Mouse (Mus musculus): Measurements from ENCODE around the gene Fam71f1.
"Not testable (repeated sequence)": the region's sequence is repeated elsewhere in the genome, so short reads cannot be mapped to it uniquely, and the experiment has no call there.

The Fam71f1 gene

DNA sequence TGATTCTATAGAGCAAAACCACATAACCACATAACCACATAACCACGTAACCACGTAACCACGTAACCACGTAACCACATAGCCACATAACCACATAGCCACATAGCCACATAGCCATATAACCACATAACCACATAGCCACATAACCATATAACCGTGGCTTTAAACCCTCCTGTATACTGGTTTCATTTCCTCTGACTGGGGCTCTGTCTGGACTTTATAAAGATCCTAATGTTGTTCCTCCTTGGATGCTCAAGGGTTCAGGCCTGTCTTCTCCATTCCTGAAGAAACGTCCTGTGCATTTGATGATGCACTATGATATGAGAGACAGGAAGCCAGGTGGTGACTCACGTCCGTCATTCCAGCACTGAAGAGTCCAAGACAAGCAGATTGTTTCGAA is 8.0 kb downstream of the Fam71f1 start:
- DNase-seq (ENCODE audit: low spot score in 2 of 2): no peak

DNA sequence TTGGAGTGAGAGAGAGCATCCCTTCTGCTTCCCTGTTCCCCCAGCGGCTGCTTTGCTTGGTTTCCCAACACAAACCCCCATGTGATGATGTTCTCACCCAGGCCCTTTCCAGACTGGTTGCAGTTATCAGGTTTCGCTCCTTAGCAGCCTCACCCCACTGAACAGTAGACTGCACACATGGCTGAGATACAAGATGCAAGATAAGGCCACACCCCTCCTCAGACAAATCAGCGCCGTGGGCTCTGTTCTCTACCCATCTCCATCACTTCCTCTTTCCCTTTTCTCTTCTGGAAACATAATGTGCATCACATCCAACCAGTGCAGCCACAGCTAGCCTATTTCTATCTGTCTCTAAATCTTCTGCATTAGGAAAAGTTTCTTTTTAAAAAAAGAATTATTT is 10.6 kb downstream of the Fam71f1 start:
- DNase-seq (ENCODE audit: low spot score in 2 of 2): no peak

- not testable (repeated sequence) for DNase-seq (ENCODE audit: low spot score in 2 of 2)
Observed at GRCm38 (mm10) chr6:29346512-29346911, 27.6 kb downstream of the Fam71f1 start.

DNA sequence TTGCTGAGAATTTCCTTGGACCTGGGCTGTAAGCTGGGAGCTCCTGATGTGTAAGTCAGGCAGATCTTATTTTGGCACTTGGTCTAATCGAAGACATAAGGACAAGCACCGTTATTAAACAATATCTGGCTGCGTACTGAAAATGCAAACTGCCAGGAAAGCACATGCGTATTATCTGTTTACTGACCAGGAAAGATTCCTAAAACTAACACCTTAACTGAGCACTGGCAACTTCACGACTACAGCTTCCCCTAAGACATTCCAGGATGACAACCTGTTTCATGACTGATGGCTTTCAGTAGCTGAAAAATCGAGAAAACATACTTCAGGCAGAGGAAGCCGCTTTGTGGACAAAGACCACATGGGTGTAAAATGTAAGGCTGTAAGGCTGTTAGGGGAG is 28.2 kb downstream of the Fam71f1 start:
- no peak for DNase-seq (ENCODE audit: low spot score in 2 of 2)

DNA sequence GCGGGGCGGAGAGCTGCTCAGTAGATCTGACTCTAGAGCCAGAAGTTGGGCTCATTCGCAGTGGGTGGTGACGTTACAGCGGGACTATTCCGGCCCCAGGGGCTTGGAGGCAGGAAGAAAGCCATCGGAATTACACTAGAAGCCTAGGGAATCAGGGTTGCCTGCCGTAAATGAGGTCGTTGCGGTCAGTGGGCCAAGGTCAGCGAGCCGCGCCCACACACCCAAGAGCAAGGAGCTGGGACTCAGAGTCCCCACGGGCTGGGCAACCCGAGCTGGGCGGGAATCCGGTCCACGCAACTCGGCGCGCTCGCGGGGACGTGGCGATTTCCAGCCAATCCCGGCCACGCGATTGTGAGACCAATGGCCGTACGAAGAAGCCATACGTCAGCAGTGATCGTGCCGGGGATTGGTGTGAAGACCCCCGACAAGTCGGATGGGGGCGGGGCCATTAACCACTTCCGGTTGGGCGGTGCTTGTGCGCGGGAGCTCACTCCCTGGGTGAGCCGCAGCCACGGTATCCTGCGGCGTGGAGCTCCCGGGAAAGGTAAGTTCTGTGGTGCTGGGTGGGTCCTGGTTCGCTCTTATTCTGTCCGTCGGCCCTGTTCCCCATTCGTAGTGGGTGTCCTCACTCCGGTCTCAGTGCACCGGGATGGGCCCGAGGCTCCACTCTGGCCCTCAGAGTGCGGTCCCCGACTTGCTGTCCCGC is 28.9 kb downstream of the Fam71f1 start, which contains the start of gene Calu:
Gene Calu (plus strand): TSS at position 405 of the 706 bp plus-strand sequence.
- DNase-seq (ENCODE audit: low spot score in 2 of 2): peak; percentile 98 to 99

- DNase-seq (ENCODE audit: low spot score in 2 of 2): no peak
Observed at GRCm38 (mm10) chr6:29348371-29348724, 29.4 kb downstream of the Fam71f1 start.

DNA sequence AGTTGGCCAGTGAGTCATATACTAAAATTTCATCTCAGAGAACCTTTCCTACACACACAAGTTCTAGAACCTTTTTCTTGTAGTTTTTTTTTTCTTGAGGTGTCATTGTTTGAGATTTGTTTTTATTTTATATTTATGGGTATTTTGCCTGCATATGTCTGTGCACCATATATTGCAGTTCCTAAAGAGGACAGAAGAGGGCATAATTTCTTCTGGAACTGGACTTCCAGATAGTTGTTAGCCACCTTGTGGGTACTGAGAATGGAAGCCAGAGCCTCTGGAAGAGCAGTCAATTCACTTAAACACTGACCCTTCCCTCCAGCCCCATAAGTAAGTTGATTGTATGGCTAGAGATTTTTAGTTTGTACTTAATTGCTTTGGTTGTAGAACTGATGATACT is 32.7 kb downstream of the Fam71f1 start:
- no peak for DNase-seq (ENCODE audit: low spot score in 2 of 2)

- no peak for DNase-seq (ENCODE audit: low spot score in 2 of 2)
Observed at GRCm38 (mm10) chr6:29352816-29353215, 33.9 kb downstream of the Fam71f1 start.

DNA sequence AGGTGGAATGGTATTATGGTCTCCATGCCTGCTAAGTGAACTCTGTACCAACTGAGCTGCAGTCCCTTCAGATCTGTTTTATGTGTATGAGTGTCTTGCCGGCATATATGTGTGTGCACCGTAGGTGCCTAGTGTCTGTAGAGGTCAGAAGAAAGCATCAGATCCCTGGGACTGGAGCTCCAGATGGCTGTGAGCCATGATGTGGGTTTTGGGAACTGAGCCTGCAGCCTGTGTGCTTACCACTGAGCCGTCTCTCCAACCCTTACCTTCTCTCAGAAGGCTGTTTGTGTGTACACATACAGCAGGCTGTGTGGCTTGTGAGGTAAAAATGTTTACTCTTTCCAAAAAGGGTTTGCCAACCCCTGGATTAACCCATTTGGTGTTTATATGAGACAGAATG is 40.4 kb downstream of the Fam71f1 start:
- no peak for DNase-seq (ENCODE audit: low spot score in 2 of 2)

- DNase-seq (ENCODE audit: low spot score in 2 of 2): no peak
Observed at GRCm38 (mm10) chr6:29360211-29360610, 41.3 kb downstream of the Fam71f1 start.

GRCm38 (mm10) chr6:29362246-29363128 is 43.5 kb downstream of the Fam71f1 start:
- no peak for DNase-seq (ENCODE audit: low spot score in 2 of 2)

- DNase-seq (ENCODE audit: low spot score in 2 of 2): no peak
Observed at GRCm38 (mm10) chr6:29363129-29363515, 44.2 kb downstream of the Fam71f1 start.

DNA sequence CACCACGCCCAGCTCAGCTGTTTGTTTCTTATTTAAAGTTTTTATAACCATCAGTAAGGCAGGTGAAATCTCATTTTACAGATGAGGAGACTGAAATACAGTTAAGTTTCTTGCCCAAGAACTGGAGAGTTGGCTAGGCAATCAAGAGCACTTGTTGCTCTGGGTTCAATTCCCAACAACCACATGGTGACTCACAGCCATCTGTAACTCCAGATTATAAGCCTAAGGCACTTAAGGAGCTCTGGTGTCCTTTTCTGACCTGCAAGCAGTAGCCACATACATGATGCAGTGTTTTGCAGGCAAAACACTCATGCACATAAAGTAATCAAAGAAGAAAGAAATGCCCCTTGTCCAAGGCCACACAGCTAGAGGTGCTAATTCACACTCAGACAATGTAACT is 46.3 kb downstream of the Fam71f1 start:
- no peak for DNase-seq (ENCODE audit: low spot score in 2 of 2)

GRCm38 (mm10) chr6:29377386-29377785 is 58.4 kb downstream of the Fam71f1 start:
- DNase-seq (ENCODE audit: low spot score in 2 of 2): no peak

GRCm38 (mm10) chr6:29378678-29379077 is 59.7 kb downstream of the Fam71f1 start:
- no peak for DNase-seq (ENCODE audit: low spot score in 2 of 2)

- no peak for DNase-seq (ENCODE audit: low spot score in 2 of 2)
Observed at GRCm38 (mm10) chr6:29379954-29380353, 61.0 kb downstream of the Fam71f1 start.

- no peak for DNase-seq (ENCODE audit: low spot score in 2 of 2)
Observed at GRCm38 (mm10) chr6:29382442-29382841, 63.5 kb downstream of the Fam71f1 start.
